Mouse (Mus musculus) CH12.LX (cell line): Measurements from ENCODE around the gene Wbp1l. TPM values are rescaled to one million over a fixed set of nuclear protein-coding genes. Genes with fewer than 3 reads are reported as not detected.

Source experiments
- DNase-seq: peaks from one replicate; pipeline ENCODE4 v3.0.0-alpha.2; 2013; ENCODE audit errors: extremely low read depth
- H3K27ac ChIP-seq: 2 replicates; pipeline ENCODE4 v1.5.1; 2012; ENCODE audit warnings: low read depth, mild to moderate bottlenecking, control low read depth, moderate library complexity; ENCODE audit not compliant: insufficient read depth
- H3K27me3 ChIP-seq: replicated peaks from 2 replicates; pipeline ENCODE3; 2012; ENCODE audit warnings: inconsistent platforms
- H3K36me3 ChIP-seq, 2 experiments: replicated peaks in 1 of 2; 2 replicates each; pipeline versions ENCODE3 to v1.6.1; 2012; ENCODE audit warnings: inconsistent platforms in 1 of 2, low read length in 1 of 2, mild to moderate bottlenecking in 1 of 2, mixed read lengths in 1 of 2, moderate library complexity in 1 of 2; ENCODE audit not compliant: control insufficient read depth in 1 of 2, insufficient read depth in 1 of 2
- H3K4me1 ChIP-seq, 2 experiments: 2 replicates each; pipeline ENCODE4 v1.6.1; 2012; ENCODE audit warnings: inconsistent platforms in 1 of 2, moderate library complexity in 1 of 2; ENCODE audit not compliant: insufficient read depth in 2 of 2, control insufficient read depth in 1 of 2
- H3K4me2 ChIP-seq: 2 replicates; pipeline ENCODE4 v1.6.1; 2012; ENCODE audit warnings: low read depth, mild to moderate bottlenecking, control low read depth; ENCODE audit not compliant: poor library complexity, insufficient read depth, severe bottlenecking
- H3K4me3 ChIP-seq, 3 experiments: fragments of 150-350 bp in 1 of 3; sonication (generic) in 1 of 3; replicated peaks in 1 of 3; 2 replicates each; pipeline versions ENCODE3 to v1.5.1; 2011 to 2012; ENCODE audit warnings: low read depth in 2 of 3, low read length in 2 of 3, mild to moderate bottlenecking in 2 of 3, moderate library complexity in 2 of 3, control low read depth in 1 of 3, improper control_type of control experiment in 1 of 3, inconsistent platforms in 1 of 3, mixed read lengths in 1 of 3; ENCODE audit not compliant: poor library complexity in 1 of 3
- H3K79me2 ChIP-seq: replicated peaks from 2 replicates; pipeline ENCODE4 v1.6.1; 2012; ENCODE audit warnings: mild to moderate bottlenecking, moderate library complexity; ENCODE audit not compliant: control insufficient read depth, poor library complexity, insufficient read depth, severe bottlenecking; ENCODE audit errors: extremely low read depth
- H3K9ac ChIP-seq: 2 replicates; pipeline ENCODE4 v1.6.1; 2012; ENCODE audit warnings: low read depth, mild to moderate bottlenecking, control low read depth, moderate library complexity; ENCODE audit not compliant: insufficient read depth
- H3K9me3 ChIP-seq: replicated peaks from 2 replicates; pipeline ENCODE3; 2012; ENCODE audit warnings: low read length, inconsistent platforms, mixed read lengths
- CHD1 ChIP-seq: IDR thresholded peaks from 2 replicates; pipeline ENCODE4 v1.6.1; 2012; ENCODE audit warnings: low read depth, low read length, improper control_type of control experiment, inconsistent platforms
- CHD2 ChIP-seq: IDR thresholded peaks from 2 replicates; pipeline ENCODE4 v1.6.1; 2011; ENCODE audit warnings: low read length, improper control_type of control experiment
- E2F4 ChIP-seq: IDR thresholded peaks from 2 replicates; pipeline ENCODE4 v1.6.1; 2011; ENCODE audit warnings: low read depth, low read length, improper control_type of control experiment; ENCODE audit not compliant: insufficient replicate concordance
- ETS1 ChIP-seq: conservative IDR thresholded peaks from 2 replicates; pipeline ENCODE4 v1.6.1; 2012; ENCODE audit warnings: low read depth, mild to moderate bottlenecking, inconsistent platforms, low read length, improper control_type of control experiment, moderate library complexity
- HCFC1 ChIP-seq: IDR thresholded peaks from 2 replicates; pipeline ENCODE4 v1.6.1; 2012; ENCODE audit warnings: low read depth, mild to moderate bottlenecking, inconsistent platforms, low read length, improper control_type of control experiment
- IRF4 ChIP-seq: IDR thresholded peaks from 2 replicates; pipeline ENCODE4 v1.6.1; 2014; ENCODE audit warnings: low read depth, mild to moderate bottlenecking, inconsistent platforms, low read length, improper control_type of control experiment
- JUN ChIP-seq: IDR thresholded peaks from 2 replicates; pipeline ENCODE4 v1.6.1; 2011; ENCODE audit warnings: low read depth, mild to moderate bottlenecking, low read length, improper control_type of control experiment, moderate library complexity; ENCODE audit not compliant: insufficient read depth
- MAFK ChIP-seq: IDR thresholded peaks from 2 replicates; pipeline ENCODE4 v1.6.1; 2011; ENCODE audit warnings: low read length, improper control_type of control experiment; ENCODE audit not compliant: insufficient replicate concordance
- MAX ChIP-seq: IDR thresholded peaks from 2 replicates; pipeline ENCODE4 v1.6.1; 2011; ENCODE audit warnings: low read length, improper control_type of control experiment
- MAZ ChIP-seq: IDR thresholded peaks from 2 replicates; pipeline ENCODE4 v1.6.1; 2012; ENCODE audit warnings: low read depth, mild to moderate bottlenecking, inconsistent platforms, low read length, improper control_type of control experiment, moderate library complexity
- MEF2A ChIP-seq: IDR thresholded peaks from 2 replicates; pipeline ENCODE4 v1.6.1; 2014; ENCODE audit warnings: low read depth, mild to moderate bottlenecking, inconsistent platforms, low read length, improper control_type of control experiment, borderline replicate concordance
- MYC ChIP-seq: IDR thresholded peaks from 2 replicates; pipeline ENCODE4 v1.6.1; 2011; ENCODE audit warnings: low read depth, mild to moderate bottlenecking, improper control_type of control experiment, low read length
- NRF1 ChIP-seq: IDR thresholded peaks from 2 replicates; pipeline ENCODE4 v1.6.1; 2014; ENCODE audit warnings: low read depth, mild to moderate bottlenecking, inconsistent platforms, low read length, improper control_type of control experiment, moderate library complexity
- POLR2A ChIP-seq: IDR thresholded peaks from 2 replicates; pipeline ENCODE4 v1.6.1; 2011; ENCODE audit warnings: low read depth, mild to moderate bottlenecking, improper control_type of control experiment, low read length
- RAD21 ChIP-seq: IDR thresholded peaks from 2 replicates; pipeline ENCODE4 v1.6.1; 2011; ENCODE audit warnings: low read depth, mild to moderate bottlenecking, low read length, improper control_type of control experiment, moderate library complexity
- RCOR1 ChIP-seq: conservative IDR thresholded peaks from 2 replicates; pipeline ENCODE4 v1.6.1; 2012; ENCODE audit warnings: low read depth, mild to moderate bottlenecking, inconsistent platforms, low read length, improper control_type of control experiment
- SIN3A ChIP-seq: IDR thresholded peaks from 2 replicates; pipeline ENCODE4 v1.6.1; 2012; ENCODE audit warnings: low read length, improper control_type of control experiment, inconsistent platforms
- TCF12 ChIP-seq: IDR thresholded peaks from 2 replicates; pipeline ENCODE4 v1.6.1; 2014; ENCODE audit warnings: low read depth, mild to moderate bottlenecking, inconsistent platforms, low read length, improper control_type of control experiment
- UBTF ChIP-seq: IDR thresholded peaks from 2 replicates; pipeline ENCODE4 v1.6.1; 2012; ENCODE audit warnings: low read depth, mild to moderate bottlenecking, inconsistent platforms, low read length, improper control_type of control experiment, moderate library complexity
- USF1 ChIP-seq: IDR thresholded peaks from 2 replicates; pipeline ENCODE4 v1.6.1; 2014; ENCODE audit warnings: low read depth, mild to moderate bottlenecking, inconsistent platforms, low read length, improper control_type of control experiment
- USF2 ChIP-seq: conservative IDR thresholded peaks from 2 replicates; pipeline ENCODE4 v1.6.1; 2011; ENCODE audit warnings: low read depth, low read length, improper control_type of control experiment
- ZC3H11A ChIP-seq: IDR thresholded peaks from 2 replicates; pipeline ENCODE4 v1.6.1; 2012; ENCODE audit warnings: low read depth, mild to moderate bottlenecking, inconsistent platforms, low read length, improper control_type of control experiment
- ZKSCAN1 ChIP-seq: IDR thresholded peaks from 2 replicates; pipeline ENCODE4 v1.6.1; 2012; ENCODE audit warnings: low read depth, inconsistent platforms, low read length, improper control_type of control experiment, borderline replicate concordance
- ZMIZ1 ChIP-seq: IDR thresholded peaks from 2 replicates; pipeline ENCODE4 v1.6.1; 2012; ENCODE audit warnings: low read depth, mild to moderate bottlenecking, inconsistent platforms, low read length, improper control_type of control experiment
- dilution Hi-C: fragments of 300-500 bp; cut with MboI; formaldehyde crosslinking; loops from 2 replicates; pipeline ENCODE4 v1.14.3; 2020; ENCODE audit warnings: low sequenced_read_pairs; ENCODE audit not compliant: extremely low pct_unique_long_range_greater_than_20kb, extremely low pct_ligation_motif_present
- in situ Hi-C: fragments of 300-500 bp; cut with MboI; formaldehyde crosslinking; loops from 3 replicates; pipeline ENCODE4 v1.14.3; 2019; ENCODE audit warnings: low sequenced_read_pairs, low pct_ligation_motif_present, low pct_unique_long_range_greater_than_20kb, mixed read lengths
- polyA plus RNA-seq: library from polyadenylated mRNA; unstranded; fragments of >175 nt; gene quantifications from 2 replicates; pipeline ENCODE4 v1.2.1, GENCODE M21; 2012; ENCODE audit warnings: low read depth; ENCODE audit not compliant: insufficient read length
- total RNA-seq, 2 experiments: library from RNA; depleted of rRNA; stranded (reverse); fragments of 300-350 nt in 1 of 2; fragments of >200 nt in 1 of 2; gene quantifications; 2 replicates each; pipeline ENCODE4 v1.2.3; 2012 to 2014

The Wbp1l gene
- total and polyA plus RNA-seq, 3 experiments: 11.6 to 23.5 (median 17.4) TPM

DNA sequence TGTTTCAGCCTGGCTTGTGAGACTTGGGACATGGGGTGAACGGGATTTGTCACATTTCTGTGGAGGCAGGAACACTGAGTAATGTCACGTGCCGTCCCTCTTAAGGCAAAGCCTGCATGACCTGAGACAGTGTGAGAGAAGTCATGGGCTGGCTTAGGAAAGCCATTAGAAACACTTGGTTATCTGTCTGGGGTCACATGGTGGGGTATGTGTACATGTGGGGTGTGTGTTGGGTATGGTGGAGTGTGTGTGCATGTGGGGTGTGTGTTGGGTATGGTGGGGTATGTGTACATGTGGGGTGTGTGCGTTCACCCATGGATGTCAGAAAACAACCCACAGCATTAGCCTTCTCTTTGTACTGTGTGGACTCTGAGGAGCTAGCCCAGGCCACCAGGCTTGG lies 48.5 kb upstream of the Wbp1l start:
- Histone ChIP-seq H3K4me3 (no peak overlapping the region), H3K79me2 (no peaks in the 10 kb centered on the region), H3K9ac (no peak overlapping the region)
- in situ Hi-C loops: no loop called here
- TF ChIP-seq CHD1 (no peak), MAX (no peak), TCF12 (no peak), E2F4 (no peak), ZKSCAN1 (no peak), UBTF (no peak), RAD21 (no peak), MEF2A (no peak), IRF4 (no peak), NRF1 (no peak)
- TF ChIP-seq, all 38 proteins: peak for 0
- no peak for DNase-seq
- H3K27me3 ChIP-seq: no peaks in the 10 kb centered on the region
- H3K36me3 ChIP-seq: peaks cover 13 to 48% of the 10 kb centered on the region in 2 experiments
- no peaks in the 10 kb centered on the region for H3K4me1 ChIP-seq
- no peak overlapping the region for H3K4me2 ChIP-seq
- no peak overlapping the region for H3K27ac ChIP-seq
- H3K9me3 ChIP-seq: no peaks in the 10 kb centered on the region
- dilution Hi-C loops: no loop called here

DNA sequence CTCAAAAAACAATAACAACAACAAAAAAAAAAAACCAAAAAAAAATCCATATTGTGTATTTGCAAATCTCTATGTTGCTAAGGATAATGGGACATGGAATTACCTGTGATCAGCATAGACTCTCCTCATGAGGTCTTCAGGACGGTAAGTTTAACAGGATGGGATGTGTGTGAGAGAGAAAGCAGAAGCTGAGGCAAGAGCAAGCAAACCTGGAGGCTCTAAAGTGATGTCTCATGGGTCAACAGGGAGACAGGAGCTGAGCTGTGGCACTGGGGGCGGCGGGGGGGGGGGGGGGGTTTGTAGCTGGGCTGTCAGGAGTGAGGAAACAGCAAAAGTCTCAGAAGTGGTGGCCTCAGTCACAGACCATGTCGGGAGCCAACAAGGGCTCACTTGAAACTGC lies 46.4 kb upstream of the Wbp1l start:
- Histone ChIP-seq H3K36me3 (peaks cover 15 to 54% of the 10 kb centered on the region in 2 experiments), H3K27ac (no peak overlapping the region), H3K9ac (no peak overlapping the region), H3K4me1 (no peaks in the 10 kb centered on the region), H3K27me3 (no peaks in the 10 kb centered on the region), H3K4me2 (no peak overlapping the region), H3K9me3 (no peaks in the 10 kb centered on the region), H3K4me3 (no peak overlapping the region), H3K79me2 (no peaks in the 10 kb centered on the region)
- dilution Hi-C loops: no loop called here
- in situ Hi-C loops: no loop called here
- TF ChIP-seq JUN: no peak
- TF ChIP-seq MAZ: no peak
- no peak for TF ChIP-seq USF2
- no peak for TF ChIP-seq HCFC1
- TF ChIP-seq POLR2A: no peak
- TF ChIP-seq SIN3A: no peak
- TF ChIP-seq MAFK: no peak
- TF ChIP-seq ZMIZ1: no peak
- TF ChIP-seq ETS1: no peak
- no peak for TF ChIP-seq ZKSCAN1
- TF ChIP-seq TCF12: no peak
- no peak for TF ChIP-seq UBTF
- no peak for TF ChIP-seq MYC
- no peak for TF ChIP-seq USF1
- TF ChIP-seq CHD2: no peak
- TF ChIP-seq ZC3H11A: no peak
- no peak for TF ChIP-seq NRF1
- TF ChIP-seq MEF2A: no peak
- TF ChIP-seq RCOR1: no peak
- no peak for DNase-seq
